Mouse (Mus musculus) cortical plate, adult 2 months (tissue): ENCODE measurements at regions not wholly inside any gene's neighbourhood (a gene's known extent, or its start where the extent isn't known, plus 50 kb on each side); places are given as distances from the start of the nearest gene placed in this dataset.

Experiments
- CTCF ChIP-seq: fragments of 200-500 bp; IDR thresholded peaks from 2 replicates; pipeline ENCODE4 v1.5.1; 2011; ENCODE audit warnings: mild to moderate bottlenecking, control low read depth, low read length; ENCODE audit not compliant: insufficient read depth; ENCODE audit errors: extremely low read depth
- POLR2A ChIP-seq: fragments of 200-500 bp; IDR thresholded peaks from 2 replicates; pipeline ENCODE4 v1.6.1; 2011; ENCODE audit warnings: mild to moderate bottlenecking, low read length, control low read depth; ENCODE audit not compliant: insufficient read depth; ENCODE audit errors: extremely low read depth

DNA sequence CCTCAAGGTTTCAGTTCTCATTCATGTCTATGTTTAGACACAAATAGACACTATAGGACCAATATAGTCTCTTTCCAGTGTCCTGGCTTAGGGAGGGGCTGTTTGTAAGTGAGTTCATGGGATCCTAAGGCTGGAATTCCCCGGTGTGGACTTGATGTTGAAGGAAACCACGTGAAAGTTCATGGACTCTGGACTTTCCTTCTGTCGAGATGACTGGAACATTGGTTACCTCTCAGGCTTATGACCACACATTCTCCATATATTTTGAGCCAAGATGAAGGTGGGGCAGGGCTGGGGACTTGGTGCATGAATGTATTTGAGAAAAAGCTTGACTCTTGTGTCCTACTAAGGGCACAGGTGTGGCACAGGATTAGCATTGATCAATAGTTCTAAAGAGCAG is 206.3 kb upstream of the Ankrd55 start:
- TF ChIP-seq POLR2A (no peak), CTCF (no peak)
